Mouse (Mus musculus) limb, embryonic 14.5 days (tissue): Measurements from ENCODE around the gene Bik. TPM values are rescaled to one million over a fixed set of nuclear protein-coding genes. Genes with fewer than 3 reads are reported as not detected.

ENCODE experiments used
- ATAC-seq: fragments of 200-750 bp; cut with Nextera tagmentation; 2 replicates; pipeline ENCODE4 v1.8.0; 2017; ENCODE audit warnings: low read depth, moderate number of reproducible peaks, moderate TSS enrichment; ENCODE audit not compliant: low FRiP score
- DNase-seq: peaks from one replicate; pipeline ENCODE4 v3.0.0-alpha.2; 2015; ENCODE audit warnings: low spot score
- H3K27ac ChIP-seq: fragments of 300-500 bp; sonication (generic); replicated peaks from 2 replicates; pipeline ENCODE4 v1.5.1; 2014; ENCODE audit warnings: low read depth, mild to moderate bottlenecking, low read length, moderate library complexity, mixed read lengths
- H3K27me3 ChIP-seq: fragments of 300-500 bp; sonication (generic); 2 replicates; pipeline ENCODE4 v1.6.1; 2014; ENCODE audit warnings: low read length, mixed read lengths; ENCODE audit not compliant: control insufficient read depth, insufficient read depth
- H3K36me3 ChIP-seq: fragments of 300-500 bp; sonication (generic); 2 replicates; pipeline ENCODE4 v1.6.1; 2014; ENCODE audit warnings: mild to moderate bottlenecking, low read length, moderate library complexity, mixed read lengths; ENCODE audit not compliant: control insufficient read depth, insufficient read depth
- H3K4me1 ChIP-seq: fragments of 300-500 bp; sonication (generic); 2 replicates; pipeline ENCODE4 v1.6.1; 2014; ENCODE audit warnings: antibody characterized with exemption, low read length, mixed read lengths; ENCODE audit not compliant: control insufficient read depth, insufficient read depth
- H3K4me2 ChIP-seq: fragments of 300-500 bp; sonication (generic); replicated peaks from 2 replicates; pipeline ENCODE4 v1.6.1; 2014; ENCODE audit warnings: low read depth, mild to moderate bottlenecking, low read length, moderate library complexity; ENCODE audit not compliant: severe bottlenecking
- H3K4me3 ChIP-seq: fragments of 300-500 bp; sonication (generic); replicated peaks from 2 replicates; pipeline ENCODE4 v1.5.1; 2014; ENCODE audit warnings: low read length
- H3K9ac ChIP-seq: fragments of 300-500 bp; sonication (generic); 2 replicates; pipeline ENCODE4 v1.6.1; 2014; ENCODE audit warnings: mild to moderate bottlenecking, low read depth, low read length, moderate library complexity; ENCODE audit not compliant: severe bottlenecking
- H3K9me3 ChIP-seq: fragments of 300-500 bp; sonication (generic); 2 replicates; pipeline ENCODE4 v1.6.1; 2016; ENCODE audit warnings: low read length; ENCODE audit not compliant: control insufficient read depth
- POLR2A ChIP-seq: fragments of 200-500 bp; IDR thresholded peaks from 2 replicates; pipeline ENCODE4 v1.8.0; 2012; ENCODE audit warnings: inconsistent platforms, mild to moderate bottlenecking, moderate library complexity, borderline replicate concordance; ENCODE audit not compliant: insufficient read depth, insufficient read length; ENCODE audit errors: extremely low read depth
- WGBS: fragments of 180-500 bp; shearing (Covaris S2); extraction: QIAGEN DNeasy Blood & Tissue Kit; methylation state at CpG from one replicate; pipeline ENCODE4 v1.1.7; 2014; 5-methylcytosine and 5-hydroxymethylcytosine counted together
- polyA plus RNA-seq, 2 experiments: library from polyadenylated mRNA; depleted of rRNA in 1 of 2; stranded (reverse) in 1 of 2; unstranded in 1 of 2; fragments of >200 nt; fragmentation: Nextera tagmentation in 1 of 2; extraction: Ambion mirVana in 1 of 2; gene quantifications; 2 replicates each; pipeline versions ENCODE4 v1.2.1 to v1.2.3; 2012 to 2014

Gene Bik
- polyA plus RNA-seq, 2 experiments: 4.2 to 5.4 TPM

- Histone ChIP-seq H3K9ac (no peak overlapping the region), H3K4me3 (no peak overlapping the region), H3K9me3 (no peaks in the 10 kb centered on the region), H3K27me3 (no peaks in the 10 kb centered on the region), H3K4me2 (no peak overlapping the region), H3K36me3 (peaks cover 58% of the 10 kb centered on the region), H3K27ac (no peak overlapping the region), H3K4me1 (no peaks in the 10 kb centered on the region)
- no peak for ATAC-seq
- WGBS: 75% methylated on average over 7 of the region's 7 CpGs
- DNase-seq: no peak
- TF ChIP-seq POLR2A: no peak
Measured at GRCm38 (mm10) chr15:83493856-83494571, 32.6 kb upstream of the Bik start.

GRCm38 (mm10) chr15:83494572-83494920, 32.1 kb upstream of the Bik start:
- no peak for DNase-seq
- 73% methylated on average over 6 of the region's 6 CpGs for WGBS
- Histone ChIP-seq H3K4me2 (no peak overlapping the region), H3K4me3 (no peak overlapping the region), H3K9me3 (no peaks in the 10 kb centered on the region), H3K27ac (no peak overlapping the region), H3K4me1 (no peaks in the 10 kb centered on the region), H3K9ac (no peak overlapping the region), H3K27me3 (no peaks in the 10 kb centered on the region), H3K36me3 (peaks cover 62% of the 10 kb centered on the region)
- ATAC-seq: no peak
- no peak for TF ChIP-seq POLR2A

- no peak overlapping the region for H3K9ac ChIP-seq
- WGBS: 87% methylated on average over 3 of the region's 3 CpGs
- H3K4me3 ChIP-seq: no peak overlapping the region
- no peaks in the 10 kb centered on the region for H3K27me3 ChIP-seq
- no peak overlapping the region for H3K27ac ChIP-seq
- no peak overlapping the region for H3K4me2 ChIP-seq
- no peaks in the 10 kb centered on the region for H3K4me1 ChIP-seq
- peaks cover 58% of the 10 kb centered on the region for H3K36me3 ChIP-seq
- no peak for TF ChIP-seq POLR2A
- no peak for ATAC-seq
- no peaks in the 10 kb centered on the region for H3K9me3 ChIP-seq
- DNase-seq: no peak
Measured at GRCm38 (mm10) chr15:83495195-83495594, 31.5 kb upstream of the Bik start.

- ATAC-seq: no peak
- H3K27me3 ChIP-seq: no peaks in the 10 kb centered on the region
- no peak for DNase-seq
- no peak overlapping the region for H3K9ac ChIP-seq
- peaks cover 51% of the 10 kb centered on the region for H3K36me3 ChIP-seq
- no peak for TF ChIP-seq POLR2A
- H3K4me2 ChIP-seq: no peak overlapping the region
- H3K4me1 ChIP-seq: no peaks in the 10 kb centered on the region
- no peaks in the 10 kb centered on the region for H3K9me3 ChIP-seq
- no peak overlapping the region for H3K27ac ChIP-seq
- WGBS: 70% methylated on average over 22 of the region's 22 CpGs
- H3K4me3 ChIP-seq: no peak overlapping the region
Measured at GRCm38 (mm10) chr15:83495787-83496367, 30.8 kb upstream of the Bik start.

GRCm38 (mm10) chr15:83497299-83497698, 29.4 kb upstream of the Bik start:
- Histone ChIP-seq H3K9me3 (no peaks in the 10 kb centered on the region), H3K9ac (no peak overlapping the region), H3K27ac (no peak overlapping the region), H3K4me2 (no peak overlapping the region), H3K4me3 (no peak overlapping the region), H3K4me1 (no peaks in the 10 kb centered on the region), H3K36me3 (peaks cover 48% of the 10 kb centered on the region; the same call in 1 of the 2 replicates), H3K27me3 (no peaks in the 10 kb centered on the region)
- no peak for TF ChIP-seq POLR2A
- 91% methylated on average over 6 of the region's 6 CpGs for WGBS
- DNase-seq (no peak), ATAC-seq (no peak)
